Mouse (Mus musculus): ENCODE data around the gene Runx1. TPM values are rescaled to one million over a fixed set of nuclear protein-coding genes. Genes with fewer than 3 reads are reported as not detected.

Gene Runx1
- polyA plus RNA-seq, 1 experiment from 2014 or later = 2.1 TPM

- Histone ChIP-seq H3K27ac (no peak overlapping the region), H3K9ac (no peak overlapping the region), H3K27me3 (peaks cover 29% of the 10 kb centered on the region), H3K4me2 (no peak overlapping the region), H3K36me3 (no peaks in the 10 kb centered on the region), H3K4me1 (replicated peaks) (no peaks in the 10 kb centered on the region; the same call in 1 of the 2 replicates), H3K9me3 (no peaks in the 10 kb centered on the region), H3K4me3 (no peak overlapping the region)
- WGBS = 55% methylated on average over 6 of the region's 6 CpGs
- no peak for ATAC-seq (ENCODE audit: low FRiP score)
Observed at GRCm38 (mm10) chr16:92685766-92686315, 140.1 kb downstream of the Runx1 start.

GRCm38 (mm10) chr16:92684423-92685211 lies 141.3 kb downstream of the Runx1 start:
- H3K9me3 ChIP-seq = no peaks in the 10 kb centered on the region
- no peak overlapping the region for H3K9ac ChIP-seq
- no peak overlapping the region for H3K4me3 ChIP-seq
- H3K4me2 ChIP-seq = no peak overlapping the region
- H3K4me1 ChIP-seq (replicated peaks) = no peaks in the 10 kb centered on the region; the same call in 1 of the 2 replicates
- H3K27me3 ChIP-seq = peaks cover 17% of the 10 kb centered on the region; the same call in 1 of the 2 replicates
- H3K36me3 ChIP-seq = no peaks in the 10 kb centered on the region
- no peak for ATAC-seq (ENCODE audit: low FRiP score)
- WGBS = 87% methylated on average over 21 of the region's 21 CpGs
- H3K27ac ChIP-seq = no peak overlapping the region

- no peak overlapping the region for H3K9ac ChIP-seq
- H3K9me3 ChIP-seq = no peaks in the 10 kb centered on the region
- H3K27me3 ChIP-seq = 0 out of 2 replicates have a peak, but pooled peaks cover 7% of the 10 kb centered on the region
- H3K4me3 ChIP-seq = no peak overlapping the region
- H3K36me3 ChIP-seq = no peaks in the 10 kb centered on the region
- ATAC-seq (ENCODE audit: low FRiP score) = no peak
- H3K27ac ChIP-seq = no peak overlapping the region
- WGBS = 84% methylated on average over 5 of the region's 5 CpGs
- no peak overlapping the region for H3K4me2 ChIP-seq
- no peaks in the 10 kb centered on the region for H3K4me1 ChIP-seq (replicated peaks)
Observed at GRCm38 (mm10) chr16:92676630-92677029, 149.3 kb downstream of the Runx1 start.

- 58% methylated on average over 8 of the region's 8 CpGs for WGBS
- ATAC-seq (ENCODE audit: low FRiP score) = no peak
- 0 out of 2 replicates have a peak, but pooled peaks cover 7% of the 10 kb centered on the region for H3K27me3 ChIP-seq
Observed at GRCm38 (mm10) chr16:92675677-92676076, 150.3 kb downstream of the Runx1 start.

GRCm38 (mm10) chr16:92674916-92675450 lies 151.0 kb downstream of the Runx1 start:
- H3K4me2 ChIP-seq = no peak overlapping the region
- 0 out of 2 replicates have a peak, but pooled peaks cover 7% of the 10 kb centered on the region for H3K27me3 ChIP-seq
- no peak for ATAC-seq (ENCODE audit: low FRiP score)
- H3K4me1 ChIP-seq (replicated peaks) = no peaks in the 10 kb centered on the region
- H3K9ac ChIP-seq = no peak overlapping the region
- no peak overlapping the region for H3K27ac ChIP-seq
- no peaks in the 10 kb centered on the region for H3K9me3 ChIP-seq
- H3K4me3 ChIP-seq = no peak overlapping the region
- H3K36me3 ChIP-seq = no peaks in the 10 kb centered on the region
- WGBS = 73% methylated on average over 11 of the region's 11 CpGs

More at GRCm38 (mm10) chr16:92675677-92676076, 150.3 kb downstream of the Runx1 start:
- H3K9me3 ChIP-seq = no peaks in the 10 kb centered on the region
- H3K36me3 ChIP-seq = no peaks in the 10 kb centered on the region
- no peak overlapping the region for H3K9ac ChIP-seq
- H3K4me2 ChIP-seq = no peak overlapping the region
- H3K4me3 ChIP-seq = no peak overlapping the region
- H3K27ac ChIP-seq = no peak overlapping the region
- no peaks in the 10 kb centered on the region for H3K4me1 ChIP-seq (replicated peaks)

- 85% methylated on average over 18 of the region's 18 CpGs for WGBS
- ATAC-seq (ENCODE audit: low FRiP score) = no peak
Observed at GRCm38 (mm10) chr16:92674121-92674816, 151.7 kb downstream of the Runx1 start.

GRCm38 (mm10) chr16:92668807-92669206 lies 157.1 kb downstream of the Runx1 start:
- no peaks in the 10 kb centered on the region for H3K9me3 ChIP-seq
- no peaks in the 10 kb centered on the region for H3K27me3 ChIP-seq
- H3K4me3 ChIP-seq = no peak overlapping the region
- no peak for ATAC-seq (ENCODE audit: low FRiP score)
- H3K9ac ChIP-seq = no peak overlapping the region
- H3K27ac ChIP-seq = no peak overlapping the region
- no peaks in the 10 kb centered on the region for H3K36me3 ChIP-seq
- no peaks in the 10 kb centered on the region for H3K4me1 ChIP-seq (replicated peaks)
- no peak overlapping the region for H3K4me2 ChIP-seq

More at GRCm38 (mm10) chr16:92674121-92674816, 151.7 kb downstream of the Runx1 start:
- no peak overlapping the region for H3K27ac ChIP-seq
- H3K4me1 ChIP-seq (replicated peaks) = no peaks in the 10 kb centered on the region
- H3K9me3 ChIP-seq = no peaks in the 10 kb centered on the region
- H3K27me3 ChIP-seq = 0 out of 2 replicates have a peak, but pooled peaks cover 7% of the 10 kb centered on the region
- no peaks in the 10 kb centered on the region for H3K36me3 ChIP-seq
- no peak overlapping the region for H3K4me2 ChIP-seq
- H3K9ac ChIP-seq = no peak overlapping the region
- H3K4me3 ChIP-seq = no peak overlapping the region

GRCm38 (mm10) chr16:92661757-92662156 lies 164.2 kb downstream of the Runx1 start:
- Histone ChIP-seq H3K4me1 (replicated peaks) (no peaks in the 10 kb centered on the region), H3K9ac (no peak overlapping the region), H3K4me2 (no peak overlapping the region), H3K27ac (no peak overlapping the region), H3K9me3 (no peaks in the 10 kb centered on the region), H3K36me3 (no peaks in the 10 kb centered on the region), H3K4me3 (no peak overlapping the region), H3K27me3 (no peaks in the 10 kb centered on the region)
- ATAC-seq (ENCODE audit: low FRiP score) = no peak
- 83% methylated on average over 7 of the region's 7 CpGs for WGBS

- H3K9me3 ChIP-seq = no peaks in the 10 kb centered on the region
- no peaks in the 10 kb centered on the region for H3K36me3 ChIP-seq
- no peak overlapping the region for H3K4me2 ChIP-seq
- peaks cover 4% of the 10 kb centered on the region; the same call in 1 of the 2 replicates for H3K4me1 ChIP-seq (replicated peaks)
- no peak for ATAC-seq (ENCODE audit: low FRiP score)
- H3K4me3 ChIP-seq = no peak overlapping the region
- no peak overlapping the region for H3K27ac ChIP-seq
- WGBS = 95% methylated on average over 5 of the region's 5 CpGs
- no peak overlapping the region for H3K9ac ChIP-seq
- H3K27me3 ChIP-seq = no peaks in the 10 kb centered on the region
Observed at GRCm38 (mm10) chr16:92656750-92657149, 169.2 kb downstream of the Runx1 start.

GRCm38 (mm10) chr16:92654294-92654950 lies 171.5 kb downstream of the Runx1 start:
- 60% methylated on average over 5 of the region's 5 CpGs for WGBS
- Histone ChIP-seq H3K4me3 (no peak overlapping the region), H3K4me1 (replicated peaks) (peaks cover 4% of the 10 kb centered on the region; the same call in 1 of the 2 replicates), H3K9me3 (no peaks in the 10 kb centered on the region), H3K9ac (no peak overlapping the region), H3K4me2 (no peak overlapping the region), H3K27me3 (no peaks in the 10 kb centered on the region), H3K36me3 (no peaks in the 10 kb centered on the region), H3K27ac (no peak overlapping the region)
- ATAC-seq (ENCODE audit: low FRiP score) = no peak

- Histone ChIP-seq H3K36me3 (no peaks in the 10 kb centered on the region), H3K4me3 (no peak overlapping the region), H3K9ac (no peak overlapping the region), H3K4me1 (replicated peaks) (peaks cover 4% of the 10 kb centered on the region; the same call in 1 of the 2 replicates), H3K27ac (no peak overlapping the region), H3K27me3 (no peaks in the 10 kb centered on the region), H3K9me3 (no peaks in the 10 kb centered on the region), H3K4me2 (no peak overlapping the region)
- no peak for ATAC-seq (ENCODE audit: low FRiP score)
- WGBS = 69% methylated on average over 5 of the region's 5 CpGs
Observed at GRCm38 (mm10) chr16:92653816-92654215, 172.1 kb downstream of the Runx1 start.

- H3K4me3 ChIP-seq = no peak overlapping the region
- no peaks in the 10 kb centered on the region for H3K9me3 ChIP-seq
- no peak overlapping the region for H3K4me2 ChIP-seq
- ATAC-seq (ENCODE audit: low FRiP score) = no peak
- H3K36me3 ChIP-seq = no peaks in the 10 kb centered on the region
- 93% methylated on average over 3 of the region's 3 CpGs for WGBS
- H3K27ac ChIP-seq = no peak overlapping the region
- no peak overlapping the region for H3K9ac ChIP-seq
- H3K27me3 ChIP-seq = no peaks in the 10 kb centered on the region
- peaks cover 5% of the 10 kb centered on the region for H3K4me1 ChIP-seq (replicated peaks)
Observed at GRCm38 (mm10) chr16:92651256-92651655, 174.7 kb downstream of the Runx1 start.

Measured in hindbrain, embryonic 13.5 days (tissue).